Mouse (Mus musculus) stomach, postnatal 0 days (tissue): ENCODE measurements around the gene Asxl1.

Experiments used
- CTCF ChIP-seq: IDR thresholded peaks from 2 replicates; pipeline ENCODE4 v1.5.1; 2016; ENCODE audit warnings: antibody characterized with exemption, low read depth, mild to moderate bottlenecking, moderate library complexity
- EP300 ChIP-seq: optimal IDR thresholded peaks from 2 replicates; pipeline ENCODE3; 2016; ENCODE audit warnings: antibody characterized with exemption

- TF ChIP-seq CTCF = peak; percentile 51
- no peak for TF ChIP-seq EP300
These were observed 66.9 kb downstream of the Asxl1 start for GRCm38 (mm10) chr2:153412563-153412962.
